Mouse (Mus musculus) midbrain, embryonic 12.5 days (tissue): ENCODE data around the gene Sema4f. TPM values are rescaled to one million over a fixed set of nuclear protein-coding genes. Genes with fewer than 3 reads are reported as not detected.

Source experiments
- ATAC-seq: fragments of 200-750 bp; cut with Nextera tagmentation; 2 replicates; pipeline ENCODE4 v1.8.0; 2017; ENCODE audit warnings: low read depth, moderate TSS enrichment, moderate library complexity; ENCODE audit not compliant: low FRiP score
- H3K27ac ChIP-seq: fragments of 300-500 bp; sonication (generic); replicated peaks from 2 replicates; pipeline ENCODE4 v1.5.1; 2016; ENCODE audit warnings: mild to moderate bottlenecking
- H3K27me3 ChIP-seq: fragments of 300-500 bp; sonication (generic); 2 replicates; pipeline ENCODE4 v1.6.1; 2016; ENCODE audit warnings: mild to moderate bottlenecking
- H3K36me3 ChIP-seq: fragments of 300-500 bp; sonication (generic); 2 replicates; pipeline ENCODE4 v1.6.1; 2016
- H3K4me1 ChIP-seq: fragments of 300-500 bp; sonication (generic); 2 replicates; pipeline ENCODE4 v1.6.1; 2016
- H3K4me2 ChIP-seq: fragments of 300-500 bp; sonication (generic); replicated peaks from 2 replicates; pipeline ENCODE4 v1.6.1; 2016; ENCODE audit warnings: mild to moderate bottlenecking, moderate library complexity
- H3K4me3 ChIP-seq: fragments of 300-500 bp; sonication (generic); 2 replicates; pipeline ENCODE4 v1.5.1; 2016; ENCODE audit warnings: mild to moderate bottlenecking
- H3K9ac ChIP-seq: fragments of 300-500 bp; sonication (generic); replicated peaks from 2 replicates; pipeline ENCODE4 v1.6.1; 2016; ENCODE audit warnings: mild to moderate bottlenecking, moderate library complexity
- H3K9me3 ChIP-seq: fragments of 300-500 bp; sonication (generic); 2 replicates; pipeline ENCODE4 v1.6.1; 2016; ENCODE audit warnings: mild to moderate bottlenecking
- WGBS: fragments of 180-500 bp; shearing (Covaris S2); methylation state at CpG from one replicate; pipeline ENCODE4 v1.1.7; 2016; 5-methylcytosine and 5-hydroxymethylcytosine counted together
- polyA plus RNA-seq: library from polyadenylated mRNA; unstranded; fragments of >200 nt; fragmentation: Nextera tagmentation; extraction: Ambion mirVana; gene quantifications from 2 replicates; pipeline ENCODE4 v1.2.1, GENCODE M21; 2016

Sema4f gene
- polyA plus RNA-seq, 1 experiment from 2014 or later, result 6.4 TPM

DNA sequence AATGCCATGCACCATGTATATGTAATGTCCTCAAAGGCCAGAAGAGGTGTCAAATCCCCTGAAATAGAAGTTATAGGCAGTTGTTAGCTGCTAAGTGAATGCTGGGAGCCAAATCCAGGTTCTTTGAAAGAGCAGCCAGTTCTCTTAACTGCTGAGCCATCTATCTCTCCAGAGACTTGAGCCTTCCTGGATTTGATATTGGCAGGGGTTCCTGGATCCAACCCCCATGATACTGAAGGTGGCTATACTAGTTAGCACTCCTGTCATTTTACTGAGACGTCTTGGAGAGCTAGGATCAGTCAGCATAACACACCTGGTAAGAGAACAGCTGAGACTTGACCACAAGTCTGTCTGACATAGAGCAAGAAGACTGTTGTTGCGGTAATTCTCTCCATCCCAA, 54.1 kb downstream of the Sema4f start:
- Histone ChIP-seq H3K4me2 (no peak overlapping the region), H3K27me3 (0 out of 2 replicates have a peak, but pooled peaks cover 3% of the 10 kb centered on the region), H3K4me1 (no peaks in the 10 kb centered on the region), H3K9ac (no peak overlapping the region), H3K27ac (no peak overlapping the region), H3K9me3 (no peaks in the 10 kb centered on the region), H3K36me3 (no peaks in the 10 kb centered on the region), H3K4me3 (no peak overlapping the region)
- ATAC-seq, result no peak
- WGBS, result 78% methylated on average over 2 of the region's 2 CpGs

DNA sequence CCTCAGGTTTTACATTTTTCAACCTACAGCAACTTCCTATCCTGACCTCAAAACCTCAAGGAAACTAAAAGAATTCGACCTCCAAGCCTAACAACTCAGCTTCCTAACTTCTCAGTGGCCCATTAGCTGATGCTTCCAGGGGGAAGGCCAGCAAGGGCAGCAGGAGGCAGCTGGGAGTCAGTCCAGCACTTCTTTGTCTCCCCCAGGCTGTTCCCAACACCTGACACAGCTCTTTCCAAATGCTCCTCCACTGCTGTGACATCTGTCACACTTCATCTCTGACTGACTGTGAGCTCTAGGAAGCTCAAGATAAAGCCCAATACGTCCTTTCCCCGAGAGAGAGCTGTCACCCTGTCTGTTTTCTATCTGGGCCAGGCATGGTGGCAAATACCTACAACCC, 55.0 kb downstream of the Sema4f start:
- no peak overlapping the region for H3K9ac ChIP-seq
- H3K27ac ChIP-seq, result no peak overlapping the region
- H3K4me1 ChIP-seq, result no peaks in the 10 kb centered on the region
- 69% methylated on average over 3 of the region's 3 CpGs for WGBS
- no peak for ATAC-seq
- no peak overlapping the region for H3K4me3 ChIP-seq
- H3K9me3 ChIP-seq, result no peaks in the 10 kb centered on the region
- 0 out of 2 replicates have a peak, but pooled peaks cover 3% of the 10 kb centered on the region for H3K27me3 ChIP-seq
- H3K36me3 ChIP-seq, result no peaks in the 10 kb centered on the region
- H3K4me2 ChIP-seq, result no peak overlapping the region

DNA sequence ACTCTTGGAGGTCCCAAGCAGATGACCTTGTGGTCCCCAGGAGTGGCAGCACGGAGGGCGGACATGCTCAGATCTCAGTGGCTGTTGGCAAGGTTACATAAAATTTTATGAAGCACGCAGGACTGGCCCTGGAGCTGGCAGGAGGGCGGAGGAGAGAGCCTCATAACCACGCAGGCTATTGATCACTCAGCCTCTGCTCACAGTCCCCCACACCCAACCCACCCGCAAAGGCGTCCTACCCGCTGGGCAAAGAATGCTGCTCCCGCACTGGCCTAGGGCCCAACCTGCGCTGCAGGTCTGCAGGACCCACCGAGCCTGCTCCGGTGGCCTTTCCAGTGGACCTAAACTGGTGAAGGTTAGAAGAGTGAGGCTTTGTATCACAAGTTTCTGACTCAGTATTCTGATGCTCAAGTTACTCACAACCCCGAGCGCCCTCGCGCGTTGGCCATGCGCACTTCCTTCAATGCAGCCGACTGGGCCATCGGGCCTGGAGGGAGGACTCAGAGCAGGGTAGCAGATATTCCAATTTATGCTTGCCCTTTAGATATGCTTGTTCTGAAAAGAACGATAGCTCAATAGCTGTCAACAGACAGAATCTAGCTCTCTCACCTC, 58.0 kb downstream of the Sema4f start:
- no peak overlapping the region for H3K9ac ChIP-seq
- H3K9me3 ChIP-seq, result no peaks in the 10 kb centered on the region
- no peak overlapping the region for H3K4me3 ChIP-seq
- H3K36me3 ChIP-seq, result no peaks in the 10 kb centered on the region
- H3K27ac ChIP-seq, result no peak overlapping the region
- H3K4me2 ChIP-seq, result no peak overlapping the region
- H3K27me3 ChIP-seq, result 0 out of 2 replicates have a peak, but pooled peaks cover 3% of the 10 kb centered on the region
- WGBS, result 48% methylated on average over 21 of the region's 21 CpGs
- no peak for ATAC-seq
- no peaks in the 10 kb centered on the region for H3K4me1 ChIP-seq

DNA sequence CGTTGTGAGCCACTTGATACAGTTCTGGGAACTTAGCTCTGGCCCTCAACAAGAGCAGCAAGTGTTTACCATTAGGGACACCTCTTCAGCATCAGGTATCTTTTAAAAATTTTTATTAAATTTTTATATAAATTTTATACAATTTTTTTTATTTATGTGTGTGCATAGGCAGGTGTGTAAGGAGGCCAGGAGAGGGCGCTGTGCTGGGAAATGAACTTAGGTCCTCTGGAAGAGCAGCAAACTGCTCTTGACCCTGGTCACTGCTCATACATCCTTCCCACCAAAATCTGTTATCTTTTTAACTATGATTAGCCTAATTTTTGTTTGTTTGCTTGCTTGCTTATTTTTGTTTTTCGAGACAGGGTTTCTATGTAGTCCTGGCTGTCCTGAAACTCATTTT, 58.8 kb downstream of the Sema4f start:
- H3K4me1 ChIP-seq, result no peaks in the 10 kb centered on the region
- no peaks in the 10 kb centered on the region for H3K27me3 ChIP-seq
- no peaks in the 10 kb centered on the region for H3K36me3 ChIP-seq
- no peaks in the 10 kb centered on the region for H3K9me3 ChIP-seq
- H3K27ac ChIP-seq, result no peak overlapping the region
- H3K9ac ChIP-seq, result no peak overlapping the region
- 82% methylated on average over 3 of the region's 3 CpGs for WGBS
- no peak overlapping the region for H3K4me2 ChIP-seq
- no peak for ATAC-seq
- no peak overlapping the region for H3K4me3 ChIP-seq

DNA sequence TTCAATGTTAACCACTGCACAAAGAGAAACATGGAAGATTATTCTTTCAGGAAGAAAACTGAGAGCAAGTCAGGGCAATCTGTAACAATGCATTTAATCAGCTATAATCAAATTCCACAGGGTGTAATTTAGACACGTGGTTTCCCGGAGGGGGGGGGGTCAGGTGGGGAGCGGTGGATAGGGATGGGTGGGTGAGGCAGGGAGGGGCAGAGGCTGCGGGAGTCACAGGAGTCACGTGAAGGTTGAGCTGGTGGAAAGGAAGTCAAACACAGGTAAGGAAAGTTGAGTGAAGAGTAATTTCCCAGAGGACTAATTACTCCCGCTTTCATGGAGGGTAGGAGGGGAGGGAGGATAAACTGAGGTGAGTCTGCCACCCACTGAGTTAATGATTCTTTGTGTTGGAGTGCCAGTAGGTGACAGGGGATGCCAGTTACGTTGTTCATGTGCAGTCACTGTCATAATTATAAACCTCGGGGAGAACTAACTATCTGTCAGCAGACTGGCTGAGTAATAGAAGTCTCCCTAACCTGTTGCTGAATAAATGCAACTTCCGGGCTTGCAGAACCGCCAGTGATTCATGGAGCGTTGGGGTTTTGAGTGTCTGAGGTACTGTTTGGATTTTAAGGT, 60.0 kb downstream of the Sema4f start:
- no peak overlapping the region for H3K4me3 ChIP-seq
- H3K4me2 ChIP-seq, result no peak overlapping the region
- H3K27me3 ChIP-seq, result no peaks in the 10 kb centered on the region
- 80% methylated on average over 11 of the region's 11 CpGs for WGBS
- H3K9me3 ChIP-seq, result no peaks in the 10 kb centered on the region
- H3K27ac ChIP-seq, result no peak overlapping the region
- H3K9ac ChIP-seq, result no peak overlapping the region
- H3K36me3 ChIP-seq, result no peaks in the 10 kb centered on the region
- ATAC-seq, result no peak
- no peaks in the 10 kb centered on the region for H3K4me1 ChIP-seq

DNA sequence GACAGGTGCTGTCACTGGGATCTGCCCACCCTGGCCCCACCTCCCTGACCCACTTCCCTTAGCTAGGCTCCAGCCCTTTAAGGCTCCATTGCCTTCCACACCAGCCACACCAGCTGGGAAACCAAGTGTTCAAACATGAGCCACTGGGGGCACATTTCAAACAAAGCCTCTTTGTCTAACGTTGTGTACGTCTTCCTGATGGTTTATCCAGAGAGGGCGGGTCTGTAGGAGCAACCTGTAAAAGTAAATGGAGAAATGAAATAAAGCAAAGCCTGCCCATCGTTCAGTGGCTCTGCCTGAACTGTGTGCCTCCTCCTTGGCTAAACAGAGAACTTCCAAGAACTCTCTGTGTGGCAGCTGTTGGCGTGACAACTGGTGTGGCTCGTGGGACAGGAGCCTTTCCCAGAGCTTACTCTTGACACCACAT, 64.0 kb downstream of the Sema4f start:
- no peaks in the 10 kb centered on the region for H3K9me3 ChIP-seq
- WGBS, result 73% methylated on average over 6 of the region's 6 CpGs
- no peak for ATAC-seq

DNA sequence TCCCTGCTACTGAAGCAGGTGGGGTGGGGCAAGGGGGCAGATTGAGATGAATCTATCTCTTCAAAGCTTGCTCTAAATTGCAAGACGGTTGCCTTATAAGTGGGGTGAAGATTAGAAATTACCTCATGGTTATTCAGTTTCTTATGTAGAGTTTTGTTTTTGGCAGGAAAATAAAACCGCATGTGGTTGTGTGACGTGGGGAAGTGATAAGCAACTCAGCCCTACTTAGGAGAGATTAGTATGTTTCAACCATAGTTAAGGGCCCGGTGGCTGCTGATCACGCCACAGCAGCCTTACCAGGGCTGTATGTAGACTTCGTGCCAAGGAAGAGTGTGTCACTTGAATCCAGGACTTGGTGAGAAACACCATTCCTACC, 67.2 kb downstream of the Sema4f start:
- Histone ChIP-seq H3K4me2 (no peak overlapping the region), H3K9ac (no peak overlapping the region), H3K36me3 (no peaks in the 10 kb centered on the region), H3K27me3 (no peaks in the 10 kb centered on the region), H3K4me3 (no peak overlapping the region), H3K4me1 (no peaks in the 10 kb centered on the region), H3K27ac (no peak overlapping the region), H3K9me3 (no peaks in the 10 kb centered on the region)
- no peak for ATAC-seq
- WGBS, result 89% methylated on average over 6 of the region's 6 CpGs

More for the DNA sequence above, 64.0 kb downstream of the Sema4f start:
- H3K27ac ChIP-seq, result no peak overlapping the region
- H3K9ac ChIP-seq, result no peak overlapping the region
- H3K4me1 ChIP-seq, result no peaks in the 10 kb centered on the region
- no peaks in the 10 kb centered on the region for H3K27me3 ChIP-seq
- no peaks in the 10 kb centered on the region for H3K36me3 ChIP-seq
- H3K4me3 ChIP-seq, result no peak overlapping the region
- H3K4me2 ChIP-seq, result no peak overlapping the region

DNA sequence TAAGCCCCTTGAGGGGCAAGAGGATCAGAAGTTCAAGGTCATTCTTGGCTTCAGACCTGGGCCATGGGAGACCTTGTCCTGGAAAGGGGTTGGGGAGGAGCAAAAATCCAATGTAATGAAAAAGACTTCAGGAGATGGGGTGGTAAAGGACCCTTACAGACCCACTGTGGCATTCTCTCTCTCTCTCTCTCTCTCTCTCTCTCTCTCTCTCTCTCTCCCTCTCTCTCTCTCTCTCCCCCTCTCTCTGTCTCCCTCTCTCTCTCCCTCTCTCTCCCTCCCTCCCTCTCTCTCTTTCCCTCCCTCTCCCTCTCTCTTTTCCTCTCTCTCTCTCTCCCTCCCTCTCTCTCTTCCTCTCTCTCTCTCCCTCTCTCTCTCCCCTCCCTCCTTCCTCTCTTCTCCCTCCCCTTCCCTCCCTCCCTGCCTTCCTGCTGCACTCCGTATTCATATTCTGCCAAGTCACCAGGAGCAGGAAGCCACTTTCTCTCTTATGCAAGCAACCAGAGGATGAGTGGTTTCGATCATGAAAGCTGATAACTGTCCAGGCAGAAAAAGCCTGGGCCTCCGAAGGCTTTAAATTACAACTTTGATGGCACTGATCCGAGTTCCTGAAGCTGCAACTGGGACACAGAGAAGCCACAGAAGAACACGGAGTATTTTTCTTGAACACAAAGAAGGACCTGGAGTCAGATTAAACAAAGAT, 67.8 kb downstream of the Sema4f start:
- H3K27me3 ChIP-seq, result no peaks in the 10 kb centered on the region
- no peak for ATAC-seq
- no peak overlapping the region for H3K4me2 ChIP-seq
- H3K4me3 ChIP-seq, result no peak overlapping the region
- 52% methylated on average over 5 of the region's 5 CpGs for whole genome bisulfite sequencing
- H3K9me3 ChIP-seq, result no peaks in the 10 kb centered on the region
- no peak overlapping the region for H3K27ac ChIP-seq
- H3K4me1 ChIP-seq, result no peaks in the 10 kb centered on the region
- no peak overlapping the region for H3K9ac ChIP-seq
- H3K36me3 ChIP-seq, result no peaks in the 10 kb centered on the region

DNA sequence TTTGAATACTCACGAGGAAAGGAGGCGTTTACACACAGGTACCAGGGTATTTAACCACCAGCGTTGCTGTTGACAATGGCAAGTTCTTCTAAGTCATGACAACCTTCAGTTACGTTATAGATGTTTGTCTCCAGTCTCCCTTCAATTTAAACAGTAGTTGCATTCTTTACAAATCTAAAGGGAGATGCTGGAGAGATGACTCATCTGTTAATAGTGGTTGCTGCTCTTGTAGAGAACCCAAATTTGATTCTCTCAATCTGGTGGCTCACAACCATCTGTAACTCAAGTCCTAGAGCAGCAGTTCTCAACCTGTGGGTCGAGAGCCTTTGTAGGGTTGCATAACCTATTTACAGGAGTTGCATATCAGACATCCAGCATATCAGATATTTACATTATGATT, 71.1 kb downstream of the Sema4f start:
- Histone ChIP-seq H3K27ac (no peak overlapping the region), H3K4me1 (no peaks in the 10 kb centered on the region), H3K36me3 (no peaks in the 10 kb centered on the region), H3K4me2 (no peak overlapping the region), H3K27me3 (no peaks in the 10 kb centered on the region), H3K9me3 (0 out of 2 replicates have a peak, but pooled peaks cover 4% of the 10 kb centered on the region), H3K4me3 (no peak overlapping the region), H3K9ac (no peak overlapping the region)
- WGBS, result 80% methylated on average over 5 of the region's 5 CpGs
- no peak for ATAC-seq

DNA sequence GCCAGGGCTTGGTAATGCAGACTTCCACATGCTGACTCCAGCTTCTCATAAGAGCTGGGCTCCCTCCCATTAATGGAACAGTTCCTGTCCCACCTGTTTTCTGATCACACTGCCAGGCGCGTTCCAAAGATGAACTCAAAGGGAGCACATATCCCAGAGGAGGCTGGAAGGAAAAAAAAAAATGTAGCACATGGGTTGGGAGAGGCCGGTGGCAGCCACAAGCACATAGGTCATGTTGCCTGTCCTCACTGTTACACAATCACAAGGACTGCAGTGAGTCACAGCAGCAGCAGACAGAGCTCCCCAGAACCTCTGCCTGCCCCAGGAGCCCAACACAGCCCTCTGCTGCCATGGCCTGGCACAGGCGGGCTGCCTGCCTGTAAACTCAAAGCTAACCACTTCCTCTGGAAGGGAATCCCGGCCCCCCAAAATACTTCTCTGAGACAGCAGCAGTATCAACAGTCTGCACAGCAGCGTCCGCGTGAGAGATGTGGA, 76.1 kb downstream of the Sema4f start:
- H3K36me3 ChIP-seq, result no peaks in the 10 kb centered on the region
- peaks cover 5% of the 10 kb centered on the region; the same call in 1 of the 2 replicates for H3K4me1 ChIP-seq
- H3K4me3 ChIP-seq, result no peak overlapping the region
- WGBS, result 82% methylated on average over 8 of the region's 8 CpGs
- no peaks in the 10 kb centered on the region for H3K27me3 ChIP-seq
- 0 out of 2 replicates have a peak, but pooled peaks cover 4% of the 10 kb centered on the region for H3K9me3 ChIP-seq
- no peak overlapping the region for H3K27ac ChIP-seq
- H3K9ac ChIP-seq, result no peak overlapping the region
- H3K4me2 ChIP-seq, result no peak overlapping the region
- ATAC-seq, result no peak

DNA sequence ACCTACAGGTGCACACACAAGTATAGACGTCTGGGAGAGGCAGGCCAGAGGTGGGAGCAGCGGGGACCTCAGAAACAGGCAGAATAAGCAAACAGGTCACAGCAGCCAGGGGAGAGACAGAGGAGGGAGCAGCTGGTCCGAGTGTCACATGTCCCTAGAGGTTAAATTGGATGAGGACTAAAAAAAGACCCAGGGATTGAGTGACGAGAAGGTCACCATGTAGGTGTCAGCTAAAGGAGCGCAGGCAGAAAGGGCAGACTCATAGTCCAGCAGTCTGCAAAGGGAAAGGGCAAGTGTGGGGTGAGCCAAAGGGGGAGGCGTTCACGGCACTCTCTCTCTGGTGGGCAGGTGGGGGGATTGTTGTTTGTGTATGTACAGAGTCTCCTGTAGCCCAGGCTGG, 77.1 kb downstream of the Sema4f start:
- H3K4me1 ChIP-seq, result peaks cover 5% of the 10 kb centered on the region; the same call in 1 of the 2 replicates
- no peak overlapping the region for H3K9ac ChIP-seq
- H3K4me3 ChIP-seq, result no peak overlapping the region
- H3K4me2 ChIP-seq, result no peak overlapping the region
- H3K36me3 ChIP-seq, result no peaks in the 10 kb centered on the region
- 41% methylated on average over 7 of the region's 7 CpGs for WGBS
- no peak overlapping the region for H3K27ac ChIP-seq
- no peak for ATAC-seq
- no peaks in the 10 kb centered on the region for H3K27me3 ChIP-seq
- H3K9me3 ChIP-seq, result 0 out of 2 replicates have a peak, but pooled peaks cover 4% of the 10 kb centered on the region

DNA sequence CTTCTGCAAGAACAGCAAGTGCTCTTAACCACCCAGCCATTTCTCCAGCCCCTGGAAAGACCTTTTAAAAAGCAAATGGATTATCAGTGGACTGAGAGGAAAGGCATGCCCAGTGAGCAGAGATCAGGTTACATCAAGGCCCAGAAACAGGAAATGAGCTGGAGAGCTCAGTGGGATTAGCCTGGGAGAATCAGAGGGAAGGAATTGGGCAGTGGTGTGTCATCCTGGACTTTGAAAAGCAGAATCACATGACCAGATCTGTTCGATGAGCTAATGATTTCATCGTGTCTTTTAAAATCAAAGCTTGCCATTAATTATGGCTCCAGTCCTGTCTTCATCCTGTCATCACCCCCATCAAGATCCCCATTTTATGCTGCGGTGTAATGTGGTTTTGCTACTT, 77.5 kb downstream of the Sema4f start:
- no peaks in the 10 kb centered on the region for H3K36me3 ChIP-seq
- no peak overlapping the region for H3K27ac ChIP-seq
- no peak overlapping the region for H3K4me2 ChIP-seq
- 51% methylated on average over 3 of the region's 3 CpGs for WGBS
- no peak overlapping the region for H3K4me3 ChIP-seq
- no peak for ATAC-seq
- H3K9ac ChIP-seq, result no peak overlapping the region
- H3K4me1 ChIP-seq, result peaks cover 5% of the 10 kb centered on the region; the same call in 1 of the 2 replicates
- H3K27me3 ChIP-seq, result no peaks in the 10 kb centered on the region
- 0 out of 2 replicates have a peak, but pooled peaks cover 4% of the 10 kb centered on the region for H3K9me3 ChIP-seq
